26 mouse cellular contexts compared by ENCODE assay signal in genomic region chr10:52819661-52820060, GRCm38 (mm10).
"Had no signal": no experiment of that assay in that cellular context is flagged by ENCODE, and none has a peak within 500 bp of the region (broad histone marks: within the 10 kb centered on the region; RNA-seq: fewer than 3 reads in every experiment).

No protein-coding gene starts in this region.

- H3K9ac ChIP-seq: heart, embryonic 12.5 days; hindbrain, embryonic 12.5 days; hindbrain, embryonic 14.5 days; intestine, embryonic 15.5 days; limb, embryonic 12.5 days; liver, embryonic 14.5 days had no signal

- DNase-seq: gastrocnemius, adult 2 months; gastrocnemius, postnatal 10 days; gastrocnemius, postnatal 25 days; heart, adult 18-20 months; heart, postnatal 10 days; heart, postnatal 4 days; kidney, adult 18-20 months; kidney, adult 8-10 months; kidney, postnatal 10 days; kidney, postnatal 25 days; kidney, postnatal 4 days; liver had no signal

- H3K4me1 ChIP-seq: heart, embryonic 10.5 days; heart, embryonic 12.5 days; hindbrain, embryonic 10.5 days; hindbrain, embryonic 12.5 days; intestine, embryonic 15.5 days; limb, embryonic 10.5 days; limb, embryonic 12.5 days had no signal

- H3K36me3 ChIP-seq: heart, embryonic 10.5 days; heart, embryonic 12.5 days; hindbrain, embryonic 10.5 days; hindbrain, embryonic 12.5 days; intestine, embryonic 15.5 days; limb, embryonic 10.5 days; limb, embryonic 12.5 days had no signal

- H3K27me3 ChIP-seq: heart, embryonic 12.5 days; hindbrain, embryonic 12.5 days; intestine, embryonic 15.5 days; limb, embryonic 12.5 days had no signal

- H3K27ac ChIP-seq: gastrocnemius, adult 2 months; heart, embryonic 10.5 days; hindbrain, embryonic 10.5 days; hindbrain, embryonic 12.5 days; hindbrain, embryonic 14.5 days; intestine, embryonic 15.5 days; layer of hippocampus, adult 2 months; limb, embryonic 10.5 days; limb, embryonic 12.5 days; liver, embryonic 14.5 days had no signal

- ATAC-seq: hindbrain, embryonic 16.5 days; inflammation-experienced regulatory T-cells, adult 6 months; intestine, embryonic 15.5 days; intestine, postnatal 0 days had no signal

- H3K4me3 ChIP-seq: gastrocnemius, adult 2 months; heart, embryonic 10.5 days; heart, embryonic 12.5 days; hindbrain, embryonic 10.5 days; hindbrain, embryonic 12.5 days; intestine, embryonic 15.5 days; layer of hippocampus, adult 2 months; limb, embryonic 10.5 days; limb, embryonic 12.5 days had no signal

- H3K9me3 ChIP-seq: heart, embryonic 10.5 days; heart, embryonic 12.5 days; hindbrain, embryonic 10.5 days; hindbrain, embryonic 12.5 days; intestine, embryonic 15.5 days; limb, embryonic 10.5 days; limb, embryonic 12.5 days had no signal

- H3K4me2 ChIP-seq: heart, embryonic 12.5 days; hindbrain, embryonic 12.5 days; hindbrain, embryonic 14.5 days; intestine, embryonic 15.5 days; limb, embryonic 12.5 days; liver, embryonic 11.5 days had no signal
